Mouse (Mus musculus) B cell, adult 2 months (primary cell): ENCODE data around the gene Mettl7b.
A peak's percentile ranks its signal among the peaks of the same experiment; 100 is the strongest.

ENCODE experiments used
- DNase-seq, 2 experiments: peaks; one replicate each; pipeline ENCODE4 v3.0.0; 2022

Mettl7b gene

DNA sequence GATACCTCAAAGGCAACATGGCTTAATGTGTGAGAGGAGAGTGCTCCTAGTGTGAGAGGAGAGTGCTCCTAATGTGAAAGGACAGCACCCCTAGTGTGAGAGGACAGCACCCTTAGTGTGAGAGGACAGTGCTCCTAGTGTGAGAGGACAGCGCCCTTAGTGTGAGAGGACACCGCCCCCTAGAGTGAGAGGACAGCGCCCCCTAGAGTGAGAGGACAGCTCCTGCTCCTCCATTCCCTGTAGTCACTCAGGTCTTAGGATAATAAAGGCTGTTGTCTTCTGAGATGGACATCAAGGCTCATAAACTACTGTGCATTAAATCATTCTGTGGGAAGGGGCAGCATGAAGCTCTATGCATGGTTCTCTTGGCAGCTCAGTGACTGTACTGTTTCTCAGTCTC lies 15.1 kb downstream of the Mettl7b start:
- DNase-seq = peak; percentile 28 to 34

DNA sequence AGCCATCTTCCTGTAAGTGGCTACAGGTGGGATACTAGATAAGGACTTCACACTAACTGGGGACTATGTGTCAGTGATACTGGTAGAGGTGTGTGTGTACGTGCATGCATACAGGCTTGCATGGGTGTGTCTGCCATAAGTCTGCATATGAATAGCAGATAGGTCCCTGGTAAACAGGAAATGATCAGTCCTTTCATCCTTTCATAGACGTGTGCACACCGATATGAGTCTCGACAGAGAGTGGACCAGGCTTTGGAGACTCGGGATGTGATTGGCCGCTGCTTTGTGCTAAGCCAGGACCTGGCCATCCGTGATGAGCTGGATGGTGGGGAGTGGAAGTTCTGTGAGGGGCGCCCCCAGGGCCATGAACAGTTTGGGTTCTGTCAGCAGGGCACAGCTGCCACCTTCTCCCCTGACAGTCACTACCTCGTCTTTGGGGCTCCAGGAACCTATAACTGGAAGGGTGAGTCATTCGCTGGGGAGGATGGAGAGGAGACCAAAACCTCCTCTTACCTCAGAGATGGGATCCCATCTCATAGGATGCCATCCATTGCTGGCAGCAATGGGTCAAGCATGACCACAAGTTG lies 20.2 kb downstream of the Mettl7b start:
- no peak for DNase-seq

DNA sequence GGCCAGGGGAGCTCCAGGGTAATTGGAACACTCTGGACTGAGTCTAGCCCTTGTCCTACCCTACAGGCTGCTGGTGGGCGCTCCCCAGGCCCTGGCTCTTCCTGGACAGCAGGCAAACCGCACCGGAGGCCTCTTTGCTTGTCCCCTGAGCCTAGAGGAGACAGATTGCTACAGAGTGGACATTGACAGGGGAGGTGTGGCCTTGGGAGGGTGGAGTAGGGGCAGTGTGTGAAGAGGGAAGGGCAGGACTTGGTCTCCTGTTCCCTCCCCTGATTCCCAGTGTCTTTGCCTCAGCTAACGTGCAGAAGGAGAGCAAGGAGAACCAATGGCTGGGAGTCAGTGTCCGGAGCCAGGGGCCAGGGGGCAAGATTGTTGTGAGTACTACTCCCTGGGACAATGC lies 21.8 kb downstream of the Mettl7b start:
- DNase-seq = no peak

DNA sequence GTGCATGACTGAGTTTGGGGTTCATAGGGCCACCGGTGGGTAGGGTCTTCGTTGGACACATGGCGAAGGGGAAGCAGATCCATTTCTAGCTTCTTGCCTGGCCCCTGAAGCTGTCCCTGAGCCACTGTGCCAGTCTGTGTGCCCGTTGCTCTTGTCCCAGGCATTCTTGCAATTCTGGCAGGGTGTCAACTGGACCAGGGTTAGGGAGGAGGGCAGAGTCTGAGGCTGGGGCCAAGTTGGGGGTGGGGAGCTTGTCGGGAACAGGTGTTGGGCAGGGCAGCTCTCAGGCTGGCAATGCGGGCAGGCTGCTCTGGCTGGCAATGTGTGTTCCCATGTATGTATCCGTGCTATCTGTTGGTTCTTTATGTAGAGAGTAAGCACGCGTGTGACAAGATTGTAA lies 22.3 kb downstream of the Mettl7b start:
- DNase-seq = no peak

DNA sequence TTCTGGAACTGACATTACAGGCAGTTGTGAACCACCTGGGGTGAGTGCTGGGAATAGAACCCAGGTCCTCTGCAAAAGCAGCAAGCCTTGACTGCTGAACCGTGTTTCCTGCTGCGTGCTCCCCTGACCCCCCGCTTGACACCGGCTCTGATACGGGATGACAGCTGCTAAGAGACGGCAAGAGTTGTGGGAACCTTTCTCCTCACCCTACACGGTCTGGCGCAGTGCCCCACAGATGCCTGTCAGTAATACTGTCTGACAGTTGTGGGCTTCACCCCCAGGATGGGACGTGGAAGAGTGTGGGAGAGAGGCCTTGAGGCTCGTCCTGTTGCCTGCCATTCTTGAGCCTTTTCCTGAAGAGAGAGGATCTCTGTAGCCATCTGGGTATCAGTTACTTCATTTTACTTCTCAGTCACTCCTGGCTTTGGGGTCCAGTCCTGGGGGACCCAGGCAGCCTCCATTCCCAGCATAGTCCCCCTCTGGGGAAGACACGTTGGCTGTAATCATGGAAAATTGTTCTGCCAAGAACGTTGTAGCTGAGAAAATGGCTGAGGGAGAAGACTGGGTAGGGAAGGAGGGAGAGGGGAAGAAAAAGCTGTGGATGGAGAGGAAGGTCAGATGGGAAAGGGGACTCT lies 22.9 kb downstream of the Mettl7b start:
- DNase-seq = no peak

DNA sequence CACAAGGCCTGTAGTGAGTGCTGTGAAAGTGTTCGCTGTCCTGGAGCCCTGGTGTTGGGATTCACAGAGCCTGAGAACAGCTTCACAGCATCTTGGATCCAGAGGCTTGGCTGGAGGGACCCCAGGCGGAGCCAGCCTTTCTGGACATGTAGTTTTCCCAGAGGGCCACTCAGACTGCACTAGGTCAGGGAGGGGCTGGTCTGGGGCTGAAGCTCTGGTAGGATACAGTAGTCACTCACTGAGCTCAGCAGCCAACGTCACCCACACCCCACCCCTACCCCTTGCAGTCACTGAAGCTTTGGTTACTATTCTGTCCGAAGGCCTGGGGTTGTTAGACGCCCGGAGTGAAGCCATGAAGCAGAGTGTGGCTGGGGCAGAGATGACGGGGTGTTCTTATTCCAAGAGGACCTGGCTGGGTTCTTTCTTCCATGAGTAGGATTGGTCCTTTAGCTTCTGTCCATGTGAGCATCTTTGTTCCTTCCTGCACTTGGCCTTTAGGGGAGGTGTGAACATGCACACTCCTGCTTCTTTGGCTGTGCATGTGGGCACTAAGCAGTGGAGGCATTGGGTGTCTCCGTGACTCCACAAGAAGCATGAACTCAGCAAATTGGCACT lies 24.9 kb downstream of the Mettl7b start:
- DNase-seq = no peak

DNA sequence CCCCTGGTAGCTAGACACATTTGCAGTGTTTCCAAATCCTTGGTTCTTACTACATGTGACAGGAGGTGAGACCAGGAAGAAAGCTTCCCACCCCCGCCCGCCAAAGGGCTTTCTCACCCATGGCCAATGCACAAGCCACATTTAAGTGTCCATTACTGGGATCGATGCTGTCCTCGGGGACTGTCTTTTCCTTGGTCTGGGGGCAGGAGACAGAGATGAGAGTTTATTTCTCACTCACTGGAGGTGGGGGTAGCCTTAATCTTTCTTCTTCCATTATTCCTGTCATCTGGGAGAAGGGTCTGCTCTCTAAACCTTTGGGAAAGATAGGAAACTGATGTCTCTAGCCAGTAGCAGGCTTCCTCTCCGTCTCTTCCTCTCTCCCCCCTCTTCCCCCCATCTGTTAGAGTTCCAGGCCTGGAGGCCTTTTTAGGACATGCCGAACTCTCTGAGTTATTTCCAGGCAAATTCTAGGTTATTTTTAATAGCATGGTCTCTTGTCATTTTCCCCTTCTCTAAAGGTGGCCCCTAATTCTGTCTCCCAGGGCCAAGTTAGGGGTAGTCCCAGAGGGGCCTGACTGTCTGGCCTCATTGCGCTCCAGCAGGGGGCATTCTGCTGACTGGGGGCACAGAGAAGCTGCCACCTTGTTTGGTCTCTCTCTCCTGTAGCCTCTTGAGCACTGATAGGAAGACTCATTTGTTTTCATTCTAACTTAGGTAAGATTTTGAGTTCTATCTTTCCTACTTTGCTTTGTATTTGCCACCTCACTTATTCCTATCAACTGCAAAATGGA lies 25.6 kb downstream of the Mettl7b start:
- DNase-seq = no peak

DNA sequence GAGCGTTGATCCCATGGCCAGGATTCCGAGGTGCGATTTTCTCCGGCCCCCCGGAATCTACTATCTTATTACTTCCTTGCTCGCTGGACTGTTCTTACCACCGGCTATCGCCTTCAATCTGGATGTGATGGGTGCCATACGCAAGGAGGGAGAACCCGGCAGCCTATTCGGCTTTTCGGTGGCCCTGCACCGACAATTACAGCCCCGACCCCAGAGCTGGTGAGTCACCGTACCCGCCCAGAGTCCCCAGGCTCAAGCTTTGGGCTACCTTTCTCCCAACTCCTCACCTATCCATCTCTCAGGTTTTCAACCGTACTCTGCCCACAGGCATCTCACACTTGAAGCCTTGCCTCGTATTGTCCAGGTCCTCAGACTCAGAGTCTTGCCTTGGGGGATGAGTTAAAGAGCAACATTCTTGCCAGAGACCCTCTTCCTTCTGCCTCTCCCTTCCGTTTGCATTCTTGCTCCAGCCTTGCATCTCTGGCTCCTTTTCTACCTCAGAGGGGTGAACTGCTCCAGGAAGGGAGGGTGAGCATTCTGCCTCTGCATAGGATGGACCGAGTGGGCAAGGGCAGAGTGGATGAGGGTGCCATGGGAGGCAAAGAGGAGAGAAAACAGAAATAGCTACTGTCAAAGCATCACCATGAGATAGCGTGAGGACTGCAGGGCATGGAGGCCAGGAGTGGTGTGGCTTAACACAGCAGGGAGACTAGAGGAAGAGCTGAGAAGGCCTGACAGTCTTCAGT lies 26.6 kb downstream of the Mettl7b start:
- peak; percentile 7 to 10 for DNase-seq

DNA sequence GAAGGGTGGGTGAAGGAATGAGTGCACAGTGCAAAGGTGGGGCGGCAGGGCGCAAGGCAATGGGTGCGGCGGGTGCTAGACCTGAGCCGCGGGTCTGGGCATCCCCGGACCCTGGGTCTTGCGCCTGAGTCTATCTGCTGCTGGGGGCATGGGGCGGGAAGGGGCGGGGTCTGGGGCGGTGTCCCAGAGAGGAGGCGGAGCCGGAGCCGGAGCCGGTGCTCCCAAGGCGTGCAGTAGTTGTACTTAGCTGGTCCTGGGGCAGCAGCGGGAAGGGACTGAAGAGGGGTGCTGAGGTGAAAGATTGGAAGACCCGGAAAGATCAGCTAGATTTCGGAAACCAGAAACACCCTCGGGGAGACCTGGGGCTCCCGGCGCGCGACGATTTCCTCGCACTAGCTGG lies 27.2 kb downstream of the Mettl7b start, which contains the start of gene Itga7:
TSS of gene Itga7 (plus strand) at position 245 of the 400 bp plus-strand sequence.
- peak; percentile 5 for DNase-seq

DNA sequence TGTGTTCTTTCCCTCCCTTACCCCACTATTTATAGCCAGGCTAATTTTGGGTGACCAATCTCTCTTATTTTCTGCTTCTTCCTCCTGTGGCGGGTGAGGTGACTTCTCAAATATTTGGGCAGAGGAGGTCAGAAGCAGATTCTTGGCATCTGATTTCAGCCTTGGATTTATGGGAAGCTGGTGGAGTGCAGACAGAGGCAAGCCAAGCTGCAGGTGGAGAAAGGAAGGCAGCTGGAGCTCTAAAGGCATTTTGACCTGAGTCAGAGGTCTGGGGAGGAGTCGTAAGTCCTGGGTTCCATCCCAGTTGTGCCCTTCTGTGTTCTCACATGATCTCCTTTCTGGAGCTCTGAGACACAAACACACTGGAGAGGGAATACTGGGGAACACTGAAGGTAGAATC lies 29.3 kb downstream of the Mettl7b start:
- DNase-seq = no peak

DNA sequence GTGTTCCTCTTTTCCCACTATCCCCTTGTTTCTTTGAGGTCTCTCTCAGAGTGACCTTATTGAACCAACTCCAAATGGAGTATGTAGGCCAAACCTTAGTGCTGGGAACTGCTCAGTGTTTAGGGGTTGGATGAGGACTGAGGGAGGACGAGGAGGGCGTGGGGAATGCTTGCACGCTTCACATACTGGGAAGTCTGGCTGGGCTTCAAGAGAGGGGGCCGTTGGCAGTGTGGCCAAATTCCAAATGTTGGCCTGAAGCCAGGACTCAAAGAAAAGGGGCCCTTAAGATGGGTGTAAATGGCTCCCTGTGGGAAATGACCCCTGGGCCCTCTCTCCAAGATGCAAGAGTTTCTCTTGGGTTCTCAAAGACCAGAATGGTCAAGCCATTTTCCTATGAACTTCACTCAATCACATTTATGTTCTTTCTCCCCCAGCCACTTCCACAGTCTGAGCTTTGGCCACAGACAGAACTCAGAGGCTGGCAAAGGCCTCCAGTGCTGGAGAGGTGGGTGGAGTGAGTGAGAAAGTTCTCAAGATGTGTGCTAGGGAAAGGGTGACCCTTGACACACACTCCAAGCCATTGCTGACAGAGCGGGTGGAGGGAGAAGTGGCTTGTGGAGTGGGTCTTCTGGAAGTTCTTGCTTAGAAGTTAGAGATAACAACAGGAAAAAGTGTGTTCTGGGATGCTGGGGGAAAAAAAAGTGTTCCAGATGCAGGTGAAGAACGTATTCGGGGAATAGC lies 31.0 kb downstream of the Mettl7b start:
- no peak for DNase-seq

DNA sequence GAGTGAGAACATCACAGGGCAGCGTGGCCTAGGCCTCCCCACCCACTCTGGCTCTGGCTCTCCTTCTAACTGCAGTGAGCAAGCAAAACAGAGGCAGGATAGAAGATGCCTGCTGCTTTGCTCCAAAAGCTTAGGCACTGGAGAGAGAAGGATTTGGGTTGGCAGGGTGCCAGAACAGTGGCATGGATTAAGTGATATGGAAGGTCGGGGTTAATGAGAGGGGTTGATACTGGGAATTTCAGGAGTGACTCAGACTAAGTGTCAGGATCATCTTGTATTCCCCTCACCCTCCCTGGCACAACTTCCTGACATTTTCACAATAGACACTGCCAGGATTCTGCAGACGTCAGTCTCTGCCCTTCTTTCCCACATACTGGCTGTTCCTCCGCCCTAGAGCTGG lies 32.4 kb downstream of the Mettl7b start:
- DNase-seq = no peak

DNA sequence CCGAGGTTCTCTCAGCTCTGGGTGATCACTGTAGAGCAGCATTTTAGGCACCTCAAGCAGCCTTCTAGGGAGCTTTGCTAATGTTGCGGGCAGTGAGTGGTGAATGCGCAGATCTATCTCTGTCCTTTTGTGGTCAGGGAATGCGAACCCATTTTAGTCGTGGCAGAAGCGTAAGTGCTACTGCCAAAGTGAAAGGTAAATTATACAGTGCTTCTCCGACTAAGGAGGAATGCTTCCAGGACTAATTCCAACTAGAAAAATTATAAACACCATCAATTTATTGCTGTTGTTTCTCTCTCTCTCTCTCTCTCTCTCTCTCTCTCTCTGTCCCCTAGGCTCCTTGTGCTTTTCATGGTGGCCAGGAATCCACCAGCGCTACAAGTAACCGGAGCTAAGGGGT lies 36.9 kb downstream of the Mettl7b start, which contains the start of gene Bloc1s1:
TSS of gene Bloc1s1 (minus strand) at position 101 of the 400 bp plus-strand sequence.
- DNase-seq = peak in 1 of 2 experiments; percentile 7

DNA sequence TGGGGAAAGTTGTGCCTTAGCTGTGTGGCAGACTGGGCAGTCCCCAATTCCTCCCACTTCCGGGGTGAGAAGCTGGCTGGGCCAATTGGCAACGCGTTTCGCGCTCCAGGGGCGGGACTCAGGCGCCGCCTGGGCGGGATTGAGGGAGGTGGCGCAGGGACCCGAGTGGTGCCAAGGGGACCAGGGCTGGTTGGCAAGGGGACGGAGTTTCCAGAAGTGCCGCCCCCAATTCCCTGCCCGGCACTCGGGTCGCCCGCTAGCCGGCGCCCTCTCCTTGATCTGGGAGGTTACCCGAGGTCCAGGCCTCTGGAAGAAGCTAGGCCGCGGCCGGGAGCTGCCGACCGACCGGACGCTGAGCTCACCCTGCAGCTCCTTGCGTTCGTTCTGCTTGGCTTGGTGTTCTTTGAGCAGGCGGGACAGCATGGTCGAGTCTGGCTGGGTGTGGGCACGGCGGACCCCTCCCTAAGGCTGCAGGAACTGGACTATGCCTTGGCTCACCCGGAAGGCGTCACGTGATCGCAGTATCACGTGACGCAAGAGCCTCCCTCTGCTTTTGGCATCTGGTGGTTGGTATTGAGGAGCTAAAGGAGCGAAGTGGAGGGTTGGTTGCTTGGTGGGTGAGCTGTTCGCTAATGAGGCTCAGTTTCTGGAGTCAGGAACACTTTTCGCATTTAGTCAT lies 37.6 kb downstream of the Mettl7b start:
- DNase-seq = peak; percentile 91

DNA sequence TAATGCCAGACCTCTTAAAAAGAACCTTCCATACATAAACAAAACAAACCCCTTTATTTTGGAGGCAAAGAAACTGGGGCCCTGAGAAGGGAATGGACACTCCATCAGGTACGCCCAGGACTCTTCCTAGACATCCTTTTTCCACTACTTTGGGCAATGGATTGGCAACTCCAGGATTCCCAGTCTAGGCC lies 38.1 kb downstream of the Mettl7b start, which contains the start of gene Rdh5:
TSS of gene Rdh5 (minus strand) at position 67 of the 191 bp plus-strand sequence.
- no peak for DNase-seq

DNA sequence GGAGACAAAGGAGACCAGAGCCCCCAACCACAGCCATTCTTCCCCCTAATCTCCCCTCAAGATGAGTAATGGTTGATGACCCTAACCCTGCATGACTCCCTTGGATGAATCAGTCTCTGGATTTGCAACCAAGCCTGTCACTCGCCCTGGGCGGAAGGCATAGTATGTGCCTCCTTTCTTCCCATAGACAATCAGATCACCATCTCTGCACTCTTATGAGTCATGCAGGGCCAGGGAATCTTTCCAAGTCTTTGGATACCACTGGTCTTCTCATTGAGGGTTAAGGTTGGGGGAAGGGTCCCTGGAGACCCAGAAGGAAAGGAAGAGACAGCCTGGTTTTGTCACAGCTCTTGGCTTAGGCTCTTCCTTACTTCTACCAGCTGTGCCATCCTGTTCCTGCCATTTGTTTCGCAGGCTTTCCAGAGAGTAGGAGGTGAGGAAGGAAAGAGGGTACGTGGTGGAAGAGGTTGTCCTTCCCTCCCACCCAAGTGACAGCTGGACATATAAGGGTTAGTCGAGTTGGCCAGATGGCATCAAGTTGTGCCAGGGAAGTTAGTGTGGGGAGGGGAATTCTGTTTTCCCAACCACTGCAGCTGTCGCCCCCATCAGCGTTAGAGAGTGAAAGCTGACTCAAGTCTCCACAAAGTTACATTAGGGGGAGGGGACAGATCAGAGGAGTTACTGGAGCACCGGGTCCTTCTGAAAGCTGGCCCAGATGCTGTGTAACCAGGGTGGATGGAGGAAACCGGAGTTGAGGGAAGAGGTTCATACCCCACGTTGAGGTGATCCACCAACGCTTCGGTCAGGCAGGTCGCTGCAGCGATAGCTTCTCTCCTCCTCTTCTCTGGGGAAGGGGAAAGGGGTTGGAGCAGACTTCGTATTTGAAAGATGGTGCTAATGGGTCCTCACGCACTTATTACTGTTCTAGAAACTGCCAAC lies 38.6 kb downstream of the Mettl7b start:
- no peak for DNase-seq

DNA sequence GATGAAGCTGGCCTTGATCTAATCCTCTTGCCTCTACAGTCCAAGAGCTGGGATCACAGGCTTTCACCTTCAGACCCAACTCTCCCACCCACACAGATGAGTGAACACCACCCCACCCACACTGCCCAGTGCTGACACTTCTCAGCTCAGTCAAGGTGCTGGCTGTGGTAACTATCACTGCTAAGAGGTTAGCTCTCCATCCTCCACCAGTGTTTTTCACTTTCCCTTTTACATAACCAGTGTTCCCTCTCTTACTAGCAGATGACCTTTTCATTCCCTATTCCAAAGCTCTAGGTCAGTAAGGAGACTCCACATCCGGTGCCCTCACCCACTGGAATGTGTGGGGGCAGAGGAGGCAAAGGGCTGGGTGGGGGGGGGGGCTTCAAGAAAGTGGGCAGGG lies 39.5 kb downstream of the Mettl7b start:
- no peak for DNase-seq

DNA sequence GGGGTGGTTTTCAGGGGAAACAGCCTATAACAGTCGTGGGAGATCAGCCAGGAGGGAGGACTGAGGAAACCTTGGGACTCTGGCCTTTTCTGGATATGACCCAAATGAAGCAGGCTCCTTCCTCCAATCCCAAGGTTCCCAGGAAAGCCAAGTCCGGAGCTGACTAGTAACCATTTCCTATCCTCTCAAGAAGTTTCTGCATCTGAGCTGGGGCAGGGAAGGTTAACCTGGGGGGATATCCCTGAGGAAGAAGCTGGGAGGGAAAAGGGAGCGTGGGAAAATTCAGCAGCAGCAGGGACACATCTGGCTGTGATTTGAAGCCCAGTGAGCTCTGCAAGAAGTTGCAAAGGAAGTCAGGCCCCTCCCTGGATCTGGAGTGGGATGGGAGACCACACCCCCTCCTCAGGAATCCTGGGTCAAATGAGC lies 40.0 kb downstream of the Mettl7b start:
- no peak for DNase-seq

DNA sequence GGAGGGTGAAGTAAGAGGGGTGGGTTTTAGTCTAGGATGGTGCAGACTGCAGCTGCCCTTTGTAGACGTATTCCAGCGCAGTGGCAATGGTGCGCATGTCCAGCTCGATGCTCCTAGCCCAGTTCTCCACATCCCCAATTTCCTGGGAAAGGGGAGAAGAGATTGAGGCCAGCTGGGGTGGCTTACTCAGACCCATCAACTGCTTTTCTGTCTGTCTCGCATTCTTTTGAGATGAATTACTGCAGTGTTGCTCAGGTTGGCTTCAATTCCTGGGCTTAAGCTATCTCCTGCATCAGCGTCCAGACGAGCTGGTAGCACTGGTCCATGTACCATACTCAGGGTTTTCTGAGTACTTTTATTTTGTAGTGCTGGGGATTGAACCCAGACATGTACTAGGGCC lies 40.8 kb downstream of the Mettl7b start:
- no peak for DNase-seq

DNA sequence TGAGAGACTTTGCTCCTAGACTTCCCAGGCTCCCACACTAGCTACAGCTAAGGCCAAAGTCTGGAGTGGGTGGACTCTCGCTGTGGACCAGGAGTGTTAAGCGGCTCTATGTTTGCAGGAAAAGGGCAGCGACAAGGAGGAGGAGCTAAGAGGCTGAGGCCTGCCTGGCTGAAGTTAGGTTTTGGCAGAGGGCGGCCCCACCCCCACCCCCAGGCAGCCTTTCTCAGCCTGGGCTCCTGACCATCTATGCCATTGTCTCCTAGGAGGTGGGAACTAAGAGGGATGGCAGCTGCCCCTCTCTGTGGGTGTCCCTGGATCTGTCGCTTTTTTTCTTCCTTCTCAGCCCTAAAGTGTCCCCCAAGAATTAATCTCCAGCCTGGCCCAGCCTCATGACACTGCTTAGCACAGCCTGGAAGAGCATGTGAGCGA lies 41.6 kb downstream of the Mettl7b start:
- DNase-seq = no peak

DNA sequence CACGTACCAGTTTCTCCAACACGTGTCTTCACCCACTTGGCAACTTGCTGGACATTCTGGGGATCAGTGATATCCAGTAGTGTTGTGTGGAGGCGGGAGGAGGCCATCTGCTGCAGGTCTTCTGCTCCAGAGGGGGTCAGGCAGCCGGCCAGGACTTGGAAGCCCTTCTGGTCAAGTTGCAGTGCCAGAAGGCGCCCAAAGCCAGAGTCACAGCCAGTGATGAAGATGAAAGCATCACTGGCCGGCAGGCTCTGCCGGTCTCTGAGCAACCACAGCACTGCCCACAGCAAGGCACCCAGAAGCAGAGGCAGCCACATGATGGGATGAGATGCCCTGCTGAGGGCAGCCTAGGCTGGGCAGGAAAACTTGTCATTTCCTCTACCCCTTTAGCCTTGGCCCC lies 42.5 kb downstream of the Mettl7b start:
- no peak for DNase-seq
